Mouse (Mus musculus) embryo, embryonic 10 days (tissue): ENCODE measurements at regions not wholly inside any gene's neighbourhood (a gene's known extent, or its start where the extent isn't known, plus 50 kb on each side); places are given as distances from the start of the nearest gene placed in this dataset.

Experiments used
- DNase-seq: peaks from one replicate; pipeline ENCODE4 v3.0.0-alpha.2; 2015; ENCODE audit warnings: low spot score

- peak; percentile 29 for DNase-seq
Observed at GRCm38 (mm10) chr12:95850144-95850803, 158.2 kb downstream of the Flrt2 start.

GRCm38 (mm10) chr12:95877661-95878060, 185.6 kb downstream of the Flrt2 start:
- DNase-seq: no peak
